In the genomic region with DNA sequence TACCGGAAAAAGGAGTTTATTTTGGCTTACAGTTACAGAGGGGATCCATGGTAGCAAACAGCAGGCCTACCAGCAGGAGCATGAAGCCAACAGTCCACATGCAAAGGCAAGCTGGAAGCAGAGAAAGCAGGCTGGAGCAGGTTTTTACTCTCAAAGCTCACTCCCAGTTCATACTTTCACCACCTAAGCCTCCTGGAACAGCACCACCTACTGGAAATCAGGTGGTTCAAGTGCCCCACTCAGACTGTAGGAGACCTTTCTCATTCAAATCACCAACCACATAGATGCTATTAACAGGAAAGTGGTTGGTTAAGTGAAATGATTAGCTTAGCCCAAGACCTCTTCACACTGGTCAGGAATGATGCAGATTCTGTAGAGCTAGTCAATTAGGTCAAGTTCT, we compare ENCODE assay signal across 16 mouse cellular contexts.
A peak's percentile ranks its signal among the peaks of the same experiment; 100 is the strongest.
DNase-seq lines count a peak whose midpoint lies in the region; ATAC-seq and TF ChIP-seq lines count a peak whose summit lies in the region.
"Had no signal": no experiment of that assay in that cellular context is flagged by ENCODE, and none has a peak within 500 bp of the region (broad histone marks: within the 10 kb centered on the region; RNA-seq: fewer than 3 reads in every experiment).

No protein-coding gene starts in this region.

- H3K4me2 ChIP-seq in forebrain, embryonic 14.5 days (ENCODE audit: low read length): no peak overlapping the region
- H3K4me2 ChIP-seq in forebrain, embryonic 13.5 days: no peak overlapping the region
- H3K4me2 ChIP-seq: midbrain, embryonic 15.5 days; neural tube, embryonic 12.5 days had no signal

- H3K36me3 ChIP-seq in forebrain, embryonic 14.5 days (ENCODE audit: control insufficient read depth, insufficient read depth, low read length): no peaks in the 10 kb centered on the region
- H3K36me3 ChIP-seq in forebrain, embryonic 13.5 days (ENCODE audit: poor library complexity, severe bottlenecking): no peaks in the 10 kb centered on the region
- H3K36me3 ChIP-seq in E14TG2a.4 (ENCODE audit: insufficient read depth, low read length): no peaks in the 10 kb centered on the region
- H3K36me3 ChIP-seq: G1E; midbrain, embryonic 15.5 days; neural tube, embryonic 12.5 days had no signal

- no peak overlapping the region for H3K27ac ChIP-seq in forebrain, embryonic 14.5 days (ENCODE audit: low read depth, low read length)
- H3K27ac ChIP-seq in forebrain, embryonic 13.5 days: no peak overlapping the region
- no peak overlapping the region for H3K27ac ChIP-seq in layer of hippocampus, adult 2 months
- H3K27ac ChIP-seq: left cerebral cortex, adult 2 months; midbrain, embryonic 15.5 days; neural tube, embryonic 12.5 days had no signal

- H3K4me3 ChIP-seq in forebrain, embryonic 14.5 days (ENCODE audit: low read depth, low read length): no peak overlapping the region
- H3K4me3 ChIP-seq in forebrain, embryonic 13.5 days: no peak overlapping the region
- no peak overlapping the region for H3K4me3 ChIP-seq in layer of hippocampus, adult 2 months
- no peak overlapping the region for H3K4me3 ChIP-seq in E14TG2a.4 (replicated peaks; ENCODE audit: low read length)
- H3K4me3 ChIP-seq: left cerebral cortex, adult 2 months; midbrain, embryonic 15.5 days; neural tube, embryonic 12.5 days had no signal

- no peak for ATAC-seq in forebrain, embryonic 14.5 days
- no peak for ATAC-seq in forebrain, embryonic 13.5 days
- ATAC-seq: liver, postnatal 0 days; midbrain, embryonic 15.5 days had no signal

- peak; percentile 27; the same call in 1 of the 2 replicates for TF ChIP-seq CTCF in layer of hippocampus, adult 2 months (conservative IDR thresholded peaks at IDR 0.05)
- peak; percentile 26 for TF ChIP-seq CTCF in E14TG2a.4 (conservative IDR thresholded peaks at IDR 0.05; ENCODE audit: low read length)

- 96% methylated on average over 1 of the region's 1 CpGs for WGBS in forebrain, embryonic 14.5 days
- 90% methylated on average over 1 of the region's 1 CpGs for WGBS in forebrain, embryonic 13.5 days

- no peak overlapping the region for H3K9ac ChIP-seq in forebrain, embryonic 14.5 days (ENCODE audit: low read length)
- no peak overlapping the region for H3K9ac ChIP-seq in forebrain, embryonic 13.5 days
- H3K9ac ChIP-seq: liver, postnatal 0 days; midbrain, embryonic 15.5 days; neural tube, embryonic 12.5 days had no signal

- peak; percentile 22 for DNase-seq in forebrain, embryonic 14.5 days (ENCODE audit: low spot score)
- DNase-seq in layer of hippocampus, adult 2 months (ENCODE audit: low spot score in 2 of 2): no peak
- no peak for DNase-seq in layer of hippocampus, adult 9-10 months (ENCODE audit: low spot score)
- DNase-seq in adipocyte (ENCODE audit: low spot score): peak; percentile 18
- no peak for DNase-seq in neural tube, embryonic 10.5 days (ENCODE audit: extremely low spot score, low spot score)
- DNase-seq: adrenal gland, postnatal 25 days; B cell, adult 2 months; cerebellum, postnatal 10 days; heart, postnatal 10 days; liver, postnatal 0 days had no signal

- H3K4me1 ChIP-seq in forebrain, embryonic 14.5 days (ENCODE audit: control insufficient read depth, insufficient read depth, low read length): peaks cover 7% of the 10 kb centered on the region; the same call in 1 of the 2 replicates
- H3K4me1 ChIP-seq in forebrain, embryonic 13.5 days: peaks cover 13% of the 10 kb centered on the region; the same call in 1 of the 2 replicates
- no peaks in the 10 kb centered on the region for H3K4me1 ChIP-seq in E14TG2a.4 (replicated peaks; ENCODE audit: low read depth, low read length)
- H3K4me1 ChIP-seq: midbrain, embryonic 15.5 days; neural tube, embryonic 12.5 days had no signal

- no peaks in the 10 kb centered on the region for H3K27me3 ChIP-seq in forebrain, embryonic 14.5 days (replicated peaks; ENCODE audit: control insufficient read depth, insufficient read depth, low read length)
- H3K27me3 ChIP-seq in forebrain, embryonic 13.5 days: no peaks in the 10 kb centered on the region
- peaks cover 8% of the 10 kb centered on the region; the same call in 1 of the 2 replicates for H3K27me3 ChIP-seq in E14TG2a.4 (ENCODE audit: insufficient read depth, low read length)
- H3K27me3 ChIP-seq: midbrain, embryonic 15.5 days; neural tube, embryonic 12.5 days had no signal

- no peaks in the 10 kb centered on the region for H3K9me3 ChIP-seq in forebrain, embryonic 14.5 days (replicated peaks; ENCODE audit: control insufficient read depth, low read length)
- no peaks in the 10 kb centered on the region for H3K9me3 ChIP-seq in forebrain, embryonic 13.5 days (replicated peaks)
- H3K9me3 ChIP-seq in E14TG2a.4 (ENCODE audit: low read length): peaks cover 24% of the 10 kb centered on the region
- H3K9me3 ChIP-seq: midbrain, embryonic 15.5 days; neural tube, embryonic 12.5 days had no signal

Comparison
In these comparisons a context has a peak if more than half of its experiments do, and no peak if none do; other contexts are left out.
1. DNase-seq: peak in forebrain, embryonic 14.5 days (single experiment) and adipocyte (single experiment); none in layer of hippocampus, adult 2 months (0 of 2), layer of hippocampus, adult 9-10 months (single experiment) and neural tube, embryonic 10.5 days (single experiment).